Mouse (Mus musculus): ENCODE results near the gene Kcnj12. TPM values are rescaled to one million over a fixed set of nuclear protein-coding genes. Genes with fewer than 3 reads are reported as not detected.
A peak's percentile ranks its signal among the peaks of the same experiment; 100 is the strongest.

Gene Kcnj12
- polyA plus RNA-seq (2015; fragmentation: Nextera tagmentation; extraction: Ambion mirVana): 0.28 and 0.39 TPM in 2 replicates

- peaks cover 19% of the 10 kb centered on the region for H3K4me1 ChIP-seq
- no peaks in the 10 kb centered on the region for H3K36me3 ChIP-seq (ENCODE audit: poor library complexity, severe bottlenecking)
- peak within 1 kb of the TSS; percentile 55 for H3K9ac ChIP-seq
- WGBS: under 1% methylated on average over 74 of the region's 81 CpGs
- H3K27me3 ChIP-seq: peaks cover 77% of the 10 kb centered on the region
- no peak within 1 kb of the TSS for H3K27ac ChIP-seq
- no peaks in the 10 kb centered on the region for H3K9me3 ChIP-seq (replicated peaks)
- peak within 1 kb of the TSS; percentile 47 for H3K4me3 ChIP-seq
- H3K4me2 ChIP-seq: peak within 1 kb of the TSS; percentile 66
- ATAC-seq: no peak
These were observed at the start of gene Kcnj12 for GRCm38 (mm10) chr11:61022550-61023391. TSS of gene Kcnj12 (plus strand) at chr11:61022564.

- no peaks in the 10 kb centered on the region for H3K27me3 ChIP-seq
- no peak overlapping the region for H3K9ac ChIP-seq
- H3K9me3 ChIP-seq (replicated peaks): no peaks in the 10 kb centered on the region
- no peak overlapping the region for H3K4me3 ChIP-seq
- no peaks in the 10 kb centered on the region for H3K36me3 ChIP-seq (ENCODE audit: poor library complexity, severe bottlenecking)
- no peak overlapping the region for H3K4me2 ChIP-seq
- no peak overlapping the region for H3K27ac ChIP-seq
- H3K4me1 ChIP-seq: no peaks in the 10 kb centered on the region
- ATAC-seq: no peak
- 87% methylated on average over 11 of the region's 11 CpGs for WGBS
These were observed 47.3 kb upstream of the Kcnj12 start for GRCm38 (mm10) chr11:60975097-60975496.

- Histone ChIP-seq H3K9ac (no peak overlapping the region), H3K27me3 (no peaks in the 10 kb centered on the region), H3K4me1 (no peaks in the 10 kb centered on the region), H3K27ac (no peak overlapping the region), H3K4me2 (no peak overlapping the region), H3K36me3 (ENCODE audit: poor library complexity, severe bottlenecking) (no peaks in the 10 kb centered on the region), H3K4me3 (no peak overlapping the region), H3K9me3 (replicated peaks) (no peaks in the 10 kb centered on the region)
- ATAC-seq: no peak
- WGBS: 67% methylated on average over 2 of the region's 2 CpGs
These were observed 46.1 kb upstream of the Kcnj12 start for GRCm38 (mm10) chr11:60976234-60976633.

- WGBS: 8% methylated on average over 8 of the region's 8 CpGs
- H3K9ac ChIP-seq: no peak overlapping the region
- no peak for ATAC-seq
- no peak overlapping the region for H3K27ac ChIP-seq
- H3K4me3 ChIP-seq: no peak overlapping the region
- H3K9me3 ChIP-seq (replicated peaks): no peaks in the 10 kb centered on the region
- H3K36me3 ChIP-seq (ENCODE audit: poor library complexity, severe bottlenecking): no peaks in the 10 kb centered on the region
- H3K4me2 ChIP-seq: no peak overlapping the region
- no peaks in the 10 kb centered on the region for H3K27me3 ChIP-seq
- no peaks in the 10 kb centered on the region for H3K4me1 ChIP-seq
These were observed 45.6 kb upstream of the Kcnj12 start for GRCm38 (mm10) chr11:60976742-60977141.

GRCm38 (mm10) chr11:60977153-60977552 is 45.2 kb upstream of the Kcnj12 start:
- Histone ChIP-seq H3K4me2 (no peak overlapping the region), H3K27me3 (no peaks in the 10 kb centered on the region), H3K4me3 (no peak overlapping the region), H3K9ac (no peak overlapping the region), H3K27ac (no peak overlapping the region), H3K36me3 (ENCODE audit: poor library complexity, severe bottlenecking) (no peaks in the 10 kb centered on the region), H3K9me3 (replicated peaks) (no peaks in the 10 kb centered on the region), H3K4me1 (no peaks in the 10 kb centered on the region)
- 53% methylated on average over 3 of the region's 3 CpGs for WGBS
- ATAC-seq: no peak

GRCm38 (mm10) chr11:60978658-60979057 is 43.7 kb upstream of the Kcnj12 start:
- H3K4me2 ChIP-seq: no peak overlapping the region
- no peaks in the 10 kb centered on the region for H3K27me3 ChIP-seq
- no peaks in the 10 kb centered on the region for H3K36me3 ChIP-seq (ENCODE audit: poor library complexity, severe bottlenecking)
- H3K9ac ChIP-seq: no peak overlapping the region
- no peaks in the 10 kb centered on the region for H3K4me1 ChIP-seq
- H3K27ac ChIP-seq: no peak overlapping the region
- no peak for ATAC-seq
- H3K9me3 ChIP-seq (replicated peaks): no peaks in the 10 kb centered on the region
- 91% methylated on average over 2 of the region's 2 CpGs for WGBS
- no peak overlapping the region for H3K4me3 ChIP-seq

GRCm38 (mm10) chr11:60979788-60980187 is 42.6 kb upstream of the Kcnj12 start:
- H3K4me2 ChIP-seq: no peak overlapping the region
- whole genome bisulfite sequencing: 93% methylated on average over 5 of the region's 5 CpGs
- no peak overlapping the region for H3K4me3 ChIP-seq
- no peaks in the 10 kb centered on the region for H3K27me3 ChIP-seq
- ATAC-seq: no peak
- H3K27ac ChIP-seq: no peak overlapping the region
- no peaks in the 10 kb centered on the region for H3K9me3 ChIP-seq (replicated peaks)
- no peaks in the 10 kb centered on the region for H3K4me1 ChIP-seq
- no peak overlapping the region for H3K9ac ChIP-seq
- no peaks in the 10 kb centered on the region for H3K36me3 ChIP-seq (ENCODE audit: poor library complexity, severe bottlenecking)

GRCm38 (mm10) chr11:60981693-60982486 is 40.5 kb upstream of the Kcnj12 start:
- Histone ChIP-seq H3K4me3 (no peak overlapping the region), H3K9me3 (replicated peaks) (no peaks in the 10 kb centered on the region), H3K4me1 (no peaks in the 10 kb centered on the region), H3K4me2 (no peak overlapping the region), H3K27ac (no peak overlapping the region), H3K9ac (no peak overlapping the region), H3K36me3 (ENCODE audit: poor library complexity, severe bottlenecking) (no peaks in the 10 kb centered on the region), H3K27me3 (no peaks in the 10 kb centered on the region)
- no peak for ATAC-seq
- 73% methylated on average over 14 of the region's 14 CpGs for WGBS

GRCm38 (mm10) chr11:60984912-60985558 is 37.3 kb upstream of the Kcnj12 start:
- Histone ChIP-seq H3K9me3 (replicated peaks) (no peaks in the 10 kb centered on the region), H3K9ac (no peak overlapping the region), H3K4me2 (no peak overlapping the region), H3K4me3 (no peak overlapping the region), H3K27ac (no peak overlapping the region), H3K36me3 (ENCODE audit: poor library complexity, severe bottlenecking) (no peaks in the 10 kb centered on the region), H3K4me1 (no peaks in the 10 kb centered on the region), H3K27me3 (no peaks in the 10 kb centered on the region)
- 63% methylated on average over 13 of the region's 13 CpGs for WGBS
- ATAC-seq: 0 out of 2 replicates have a peak, but pooled peaks have one; percentile 38

GRCm38 (mm10) chr11:60990428-60990827 is 31.9 kb upstream of the Kcnj12 start:
- no peak overlapping the region for H3K4me3 ChIP-seq
- ATAC-seq: no peak
- H3K36me3 ChIP-seq (ENCODE audit: poor library complexity, severe bottlenecking): no peaks in the 10 kb centered on the region
- H3K27ac ChIP-seq: no peak overlapping the region
- 83% methylated on average over 3 of the region's 3 CpGs for WGBS
- H3K4me2 ChIP-seq: no peak overlapping the region
- H3K9ac ChIP-seq: no peak overlapping the region
- no peaks in the 10 kb centered on the region for H3K9me3 ChIP-seq (replicated peaks)
- H3K4me1 ChIP-seq: no peaks in the 10 kb centered on the region
- H3K27me3 ChIP-seq: no peaks in the 10 kb centered on the region

- Histone ChIP-seq H3K27ac (no peak overlapping the region), H3K27me3 (no peaks in the 10 kb centered on the region), H3K9me3 (replicated peaks) (no peaks in the 10 kb centered on the region), H3K4me1 (peaks cover 19% of the 10 kb centered on the region), H3K9ac (no peak overlapping the region), H3K36me3 (ENCODE audit: poor library complexity, severe bottlenecking) (no peaks in the 10 kb centered on the region), H3K4me3 (no peak overlapping the region), H3K4me2 (no peak overlapping the region)
- WGBS: 62% methylated on average over 8 of the region's 8 CpGs
- no peak for ATAC-seq
These were observed 19.6 kb upstream of the Kcnj12 start for GRCm38 (mm10) chr11:61002736-61003135.

GRCm38 (mm10) chr11:61004046-61004445 is 18.3 kb upstream of the Kcnj12 start:
- ATAC-seq: no peak
- no peak overlapping the region for H3K27ac ChIP-seq
- WGBS: 52% methylated on average over 4 of the region's 4 CpGs
- no peak overlapping the region for H3K4me2 ChIP-seq
- no peaks in the 10 kb centered on the region; the same call in 1 of the 2 replicates for H3K27me3 ChIP-seq
- no peaks in the 10 kb centered on the region for H3K9me3 ChIP-seq (replicated peaks)
- H3K4me1 ChIP-seq: peaks cover 19% of the 10 kb centered on the region
- H3K36me3 ChIP-seq (ENCODE audit: poor library complexity, severe bottlenecking): no peaks in the 10 kb centered on the region
- no peak overlapping the region for H3K9ac ChIP-seq
- H3K4me3 ChIP-seq: no peak overlapping the region

Measured in forebrain, embryonic 13.5 days (tissue).